Mouse (Mus musculus) lung, postnatal 36 days (tissue): ENCODE measurements around the gene Mpc1.
"Not testable (repeated sequence)": the region's sequence is repeated elsewhere in the genome, so short reads cannot be mapped to it uniquely, and the experiment has no call there.

Experiments used
- DNase-seq: peaks from one replicate; pipeline ENCODE4 v3.0.0; 2022; ENCODE audit warnings: mixed read lengths

The Mpc1 gene

DNA sequence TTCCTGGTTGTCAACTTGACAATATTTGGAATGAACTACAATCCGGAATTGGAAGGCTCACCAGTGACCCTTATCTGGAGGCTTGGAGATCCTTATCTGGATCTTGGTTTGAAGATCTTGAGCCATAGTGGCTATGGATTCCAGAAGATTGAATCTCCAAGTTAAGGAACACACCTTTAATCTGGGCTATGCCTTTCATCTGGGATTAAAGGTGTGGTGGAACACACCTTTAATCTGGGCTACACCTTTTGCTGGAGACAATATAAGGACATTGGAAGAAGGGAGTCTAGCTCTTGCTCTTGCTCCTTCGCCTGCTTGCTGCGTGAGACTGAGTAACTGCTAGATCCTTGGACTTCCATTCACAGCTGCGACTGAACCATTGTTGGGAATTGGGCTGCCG lies 54.5 kb downstream of the Mpc1 start, which contains the start of gene Prr18:
Gene Prr18 (plus strand): TSS at position 301 of the 400 bp plus-strand sequence.
- DNase-seq, result not testable (repeated sequence)

- peak; percentile 82 for DNase-seq
These were observed 57.1 kb downstream of the Mpc1 start for GRCm38 (mm10) chr17:8339666-8340374.

DNA sequence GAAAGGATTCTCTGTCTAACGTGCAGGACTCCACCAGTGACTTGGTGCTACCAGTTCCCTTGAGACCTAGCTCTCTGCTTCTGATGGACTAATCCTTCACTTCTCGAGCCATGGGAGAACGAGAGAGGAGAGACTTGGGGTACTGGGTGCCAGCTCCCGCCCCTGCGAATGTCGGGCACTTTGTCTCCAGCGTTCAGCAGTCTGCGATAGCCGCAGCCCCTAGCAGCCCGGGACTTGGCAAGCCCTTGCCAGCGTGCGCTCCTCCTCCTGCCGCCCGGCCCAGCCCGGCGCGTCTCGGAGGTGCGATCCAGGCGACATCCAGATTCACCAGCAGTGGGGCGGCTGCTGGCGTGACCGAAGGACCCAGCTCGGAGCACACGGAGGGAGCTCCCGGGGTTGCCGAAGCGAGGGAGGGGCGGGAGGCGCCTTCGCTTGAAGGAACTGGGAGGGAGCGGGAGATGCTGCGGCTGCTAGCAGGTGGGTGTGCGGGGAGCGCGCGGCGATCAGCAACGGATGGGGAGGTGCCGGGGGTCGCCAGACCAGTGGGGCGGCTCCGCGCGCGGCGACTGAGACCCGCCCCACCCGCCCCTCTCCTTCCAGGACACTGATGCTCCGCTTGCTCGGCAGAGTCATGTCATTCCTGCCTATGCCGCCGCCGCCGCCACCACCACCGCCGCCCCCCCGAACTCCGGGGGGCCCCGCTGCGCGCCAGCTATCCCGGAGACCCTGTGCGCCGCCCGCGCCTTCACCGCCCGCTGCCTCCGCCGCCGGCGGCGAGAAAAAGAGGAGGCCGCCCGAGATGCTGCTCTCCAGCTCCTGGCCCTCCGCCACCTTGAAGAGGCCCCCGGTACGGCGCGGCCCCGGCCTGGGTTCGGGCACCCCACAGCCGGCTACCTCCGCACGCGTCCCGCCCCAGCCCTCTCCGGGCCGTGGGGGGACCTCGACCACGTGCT lies 58.0 kb downstream of the Mpc1 start:
- DNase-seq, result peak; percentile 18

DNA sequence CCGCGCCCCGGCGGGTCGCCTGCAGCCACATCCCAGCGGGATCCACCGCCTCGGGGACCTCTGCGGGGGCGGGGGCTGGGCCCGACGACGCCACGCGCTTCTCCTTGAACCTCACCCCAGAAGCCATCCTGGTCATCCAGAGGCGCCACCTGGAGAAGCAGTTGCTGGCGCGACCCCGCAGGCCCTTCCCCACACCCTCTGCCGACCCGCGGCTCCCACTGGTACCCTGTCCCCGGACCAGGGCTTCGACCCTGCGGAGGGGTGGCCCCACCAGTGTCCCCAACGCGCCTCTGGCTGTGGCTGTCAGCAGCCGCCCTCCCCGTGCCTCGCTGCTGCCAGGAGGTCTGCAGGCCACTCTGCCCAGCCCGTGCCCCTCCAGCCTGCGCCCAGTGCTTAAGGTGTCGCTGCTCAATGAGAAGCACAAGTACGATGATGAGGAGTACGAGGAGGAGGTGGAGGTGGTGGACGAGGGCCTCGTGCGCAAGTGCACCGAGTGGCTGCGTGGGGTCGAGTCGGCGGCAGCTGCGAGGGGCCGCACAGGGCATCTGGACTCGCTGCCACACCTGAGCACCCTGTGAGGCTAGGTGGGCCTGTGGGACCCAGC lies 58.8 kb downstream of the Mpc1 start:
- no peak for DNase-seq

GRCm38 (mm10) chr17:8342706-8343105 lies 60.0 kb downstream of the Mpc1 start:
- no peak for DNase-seq

DNA sequence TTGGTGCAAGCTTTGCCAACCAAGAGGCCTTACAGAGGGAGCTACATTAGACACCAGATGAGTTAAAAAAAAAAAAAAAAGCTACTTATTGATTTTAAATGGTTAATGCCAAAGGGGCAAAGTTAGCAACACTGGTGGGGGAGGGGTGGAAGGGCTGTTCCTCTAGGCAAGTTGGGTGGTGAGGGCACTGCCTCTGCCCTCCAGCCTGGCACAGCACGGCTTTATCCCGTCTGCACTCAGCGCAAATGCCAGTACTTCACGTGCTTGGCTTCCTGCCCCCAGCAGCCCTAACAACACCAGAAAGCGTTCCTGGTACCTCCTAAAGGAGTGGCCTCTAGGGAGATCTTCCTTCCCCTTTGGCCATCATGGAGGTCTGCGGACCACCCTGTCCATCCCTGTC lies 60.7 kb downstream of the Mpc1 start:
- no peak for DNase-seq
